Mouse (Mus musculus): ENCODE data around the gene Hgfac. TPM values are rescaled to one million over a fixed set of nuclear protein-coding genes. Genes with fewer than 3 reads are reported as not detected.

Hgfac gene
- polyA plus RNA-seq, 1 experiment from 2014 or later, result 4.8 TPM

- no peaks in the 10 kb centered on the region for H3K27me3 ChIP-seq (ENCODE audit: insufficient read depth, low read length)
- H3K27ac ChIP-seq (ENCODE audit: low read length), result no peak overlapping the region
- 68% methylated on average over 5 of the region's 5 CpGs for WGBS
- H3K4me2 ChIP-seq (replicated peaks; ENCODE audit: low read depth, low read length), result no peak overlapping the region
- H3K4me1 ChIP-seq (ENCODE audit: insufficient read depth, low read length), result no peaks in the 10 kb centered on the region
- no peak overlapping the region for H3K4me3 ChIP-seq (ENCODE audit: low read length)
- H3K9me3 ChIP-seq (ENCODE audit: low read length), result no peaks in the 10 kb centered on the region
- no peak for ATAC-seq (ENCODE audit: low FRiP score, low TSS enrichment)
- no peak overlapping the region for H3K9ac ChIP-seq (replicated peaks; ENCODE audit: low read length)
- H3K36me3 ChIP-seq (ENCODE audit: insufficient read depth, low read length), result no peaks in the 10 kb centered on the region
Observed at GRCm38 (mm10) chr5:35010656-35011055, 30.7 kb upstream of the Hgfac start.

GRCm38 (mm10) chr5:35011156-35011923 is 30.0 kb upstream of the Hgfac start:
- no peak overlapping the region for H3K9ac ChIP-seq (replicated peaks; ENCODE audit: low read length)
- no peaks in the 10 kb centered on the region for H3K36me3 ChIP-seq (ENCODE audit: insufficient read depth, low read length)
- H3K27ac ChIP-seq (ENCODE audit: low read length), result no peak overlapping the region
- H3K4me1 ChIP-seq (ENCODE audit: insufficient read depth, low read length), result no peaks in the 10 kb centered on the region
- no peak overlapping the region for H3K4me2 ChIP-seq (replicated peaks; ENCODE audit: low read depth, low read length)
- no peaks in the 10 kb centered on the region for H3K27me3 ChIP-seq (ENCODE audit: insufficient read depth, low read length)
- H3K4me3 ChIP-seq (ENCODE audit: low read length), result no peak overlapping the region
- 94% methylated on average over 6 of the region's 6 CpGs for WGBS
- no peak for ATAC-seq (ENCODE audit: low FRiP score, low TSS enrichment)
- H3K9me3 ChIP-seq (ENCODE audit: low read length), result no peaks in the 10 kb centered on the region

- WGBS, result 73% methylated on average over 6 of the region's 6 CpGs
- no peaks in the 10 kb centered on the region for H3K36me3 ChIP-seq (ENCODE audit: insufficient read depth, low read length)
Observed at GRCm38 (mm10) chr5:35014036-35014435, 27.3 kb upstream of the Hgfac start.

GRCm38 (mm10) chr5:35019673-35020300 is 21.5 kb upstream of the Hgfac start:
- 81% methylated on average over 9 of the region's 9 CpGs for WGBS
- H3K9ac ChIP-seq (replicated peaks; ENCODE audit: low read length), result no peak overlapping the region
- no peak overlapping the region for H3K27ac ChIP-seq (ENCODE audit: low read length)
- no peak for ATAC-seq (ENCODE audit: low FRiP score, low TSS enrichment)
- no peak overlapping the region for H3K4me2 ChIP-seq (replicated peaks; ENCODE audit: low read depth, low read length)
- H3K4me1 ChIP-seq (ENCODE audit: insufficient read depth, low read length), result no peaks in the 10 kb centered on the region
- no peak overlapping the region for H3K4me3 ChIP-seq (ENCODE audit: low read length)
- H3K27me3 ChIP-seq (ENCODE audit: insufficient read depth, low read length), result no peaks in the 10 kb centered on the region
- no peaks in the 10 kb centered on the region for H3K9me3 ChIP-seq (ENCODE audit: low read length)
- H3K36me3 ChIP-seq (ENCODE audit: insufficient read depth, low read length), result peaks cover 14% of the 10 kb centered on the region; the same call in 1 of the 2 replicates

More at GRCm38 (mm10) chr5:35014036-35014435, 27.3 kb upstream of the Hgfac start:
- H3K4me1 ChIP-seq (ENCODE audit: insufficient read depth, low read length), result no peaks in the 10 kb centered on the region
- H3K27ac ChIP-seq (ENCODE audit: low read length), result no peak overlapping the region
- no peak overlapping the region for H3K9ac ChIP-seq (replicated peaks; ENCODE audit: low read length)
- ATAC-seq (ENCODE audit: low FRiP score, low TSS enrichment), result no peak
- no peak overlapping the region for H3K4me2 ChIP-seq (replicated peaks; ENCODE audit: low read depth, low read length)
- no peaks in the 10 kb centered on the region for H3K27me3 ChIP-seq (ENCODE audit: insufficient read depth, low read length)
- no peak overlapping the region for H3K4me3 ChIP-seq (ENCODE audit: low read length)
- no peaks in the 10 kb centered on the region for H3K9me3 ChIP-seq (ENCODE audit: low read length)

- H3K27me3 ChIP-seq (ENCODE audit: insufficient read depth, low read length), result no peaks in the 10 kb centered on the region
- peaks cover 15% of the 10 kb centered on the region for H3K36me3 ChIP-seq (ENCODE audit: insufficient read depth, low read length)
- no peaks in the 10 kb centered on the region for H3K9me3 ChIP-seq (ENCODE audit: low read length)
- no peak overlapping the region for H3K4me2 ChIP-seq (replicated peaks; ENCODE audit: low read depth, low read length)
- no peak overlapping the region for H3K4me3 ChIP-seq (ENCODE audit: low read length)
- no peaks in the 10 kb centered on the region for H3K4me1 ChIP-seq (ENCODE audit: insufficient read depth, low read length)
- H3K9ac ChIP-seq (replicated peaks; ENCODE audit: low read length), result no peak overlapping the region
- H3K27ac ChIP-seq (ENCODE audit: low read length), result no peak overlapping the region
- no peak for ATAC-seq (ENCODE audit: low FRiP score, low TSS enrichment)
- WGBS, result 85% methylated on average over 9 of the region's 9 CpGs
Observed at GRCm38 (mm10) chr5:35020410-35021241, 20.7 kb upstream of the Hgfac start.

- 0 out of 2 replicates have a peak, but pooled peaks have one; percentile 42 for ATAC-seq (ENCODE audit: low FRiP score, low TSS enrichment)
- Histone ChIP-seq H3K4me2 (replicated peaks; ENCODE audit: low read depth, low read length) (no peak overlapping the region), H3K27me3 (ENCODE audit: insufficient read depth, low read length) (no peaks in the 10 kb centered on the region), H3K36me3 (ENCODE audit: insufficient read depth, low read length) (peaks cover 49% of the 10 kb centered on the region), H3K9me3 (ENCODE audit: low read length) (no peaks in the 10 kb centered on the region), H3K9ac (replicated peaks; ENCODE audit: low read length) (no peak overlapping the region), H3K4me1 (ENCODE audit: insufficient read depth, low read length) (no peaks in the 10 kb centered on the region), H3K4me3 (ENCODE audit: low read length) (no peak overlapping the region), H3K27ac (ENCODE audit: low read length) (no peak overlapping the region)
- 11% methylated on average over 2 of the region's 2 CpGs for WGBS
Observed at GRCm38 (mm10) chr5:35024975-35025374, 16.3 kb upstream of the Hgfac start.

- Histone ChIP-seq H3K4me1 (ENCODE audit: insufficient read depth, low read length) (no peaks in the 10 kb centered on the region), H3K9ac (replicated peaks; ENCODE audit: low read length) (no peak overlapping the region), H3K27ac (ENCODE audit: low read length) (no peak overlapping the region), H3K9me3 (ENCODE audit: low read length) (no peaks in the 10 kb centered on the region), H3K4me2 (replicated peaks; ENCODE audit: low read depth, low read length) (no peak overlapping the region), H3K4me3 (ENCODE audit: low read length) (no peak overlapping the region), H3K36me3 (ENCODE audit: insufficient read depth, low read length) (peaks cover 47% of the 10 kb centered on the region), H3K27me3 (ENCODE audit: insufficient read depth, low read length) (no peaks in the 10 kb centered on the region)
- 100% methylated on average over 1 of the region's 1 CpGs for WGBS
- ATAC-seq (ENCODE audit: low FRiP score, low TSS enrichment), result no peak
Observed at GRCm38 (mm10) chr5:35029303-35029702, 12.0 kb upstream of the Hgfac start.

- H3K36me3 ChIP-seq (ENCODE audit: insufficient read depth, low read length), result peaks cover 47% of the 10 kb centered on the region
- H3K4me3 ChIP-seq (ENCODE audit: low read length), result no peak overlapping the region
- WGBS, result 93% methylated on average over 5 of the region's 5 CpGs
- H3K4me1 ChIP-seq (ENCODE audit: insufficient read depth, low read length), result no peaks in the 10 kb centered on the region
- ATAC-seq (ENCODE audit: low FRiP score, low TSS enrichment), result no peak
- H3K9ac ChIP-seq (replicated peaks; ENCODE audit: low read length), result no peak overlapping the region
- H3K4me2 ChIP-seq (replicated peaks; ENCODE audit: low read depth, low read length), result no peak overlapping the region
- H3K9me3 ChIP-seq (ENCODE audit: low read length), result no peaks in the 10 kb centered on the region
- H3K27ac ChIP-seq (ENCODE audit: low read length), result no peak overlapping the region
- no peaks in the 10 kb centered on the region for H3K27me3 ChIP-seq (ENCODE audit: insufficient read depth, low read length)
Observed at GRCm38 (mm10) chr5:35029755-35030154, 11.6 kb upstream of the Hgfac start.

- Histone ChIP-seq H3K4me2 (replicated peaks; ENCODE audit: low read depth, low read length) (no peak overlapping the region), H3K36me3 (ENCODE audit: insufficient read depth, low read length) (peaks cover 28% of the 10 kb centered on the region), H3K27ac (ENCODE audit: low read length) (no peak overlapping the region), H3K4me1 (ENCODE audit: insufficient read depth, low read length) (no peaks in the 10 kb centered on the region), H3K9ac (replicated peaks; ENCODE audit: low read length) (no peak overlapping the region), H3K4me3 (ENCODE audit: low read length) (no peak overlapping the region), H3K9me3 (ENCODE audit: low read length) (no peaks in the 10 kb centered on the region), H3K27me3 (ENCODE audit: insufficient read depth, low read length) (no peaks in the 10 kb centered on the region)
- 73% methylated on average over 5 of the region's 5 CpGs for WGBS
- no peak for ATAC-seq (ENCODE audit: low FRiP score, low TSS enrichment)
Observed at GRCm38 (mm10) chr5:35033068-35033467, 8.2 kb upstream of the Hgfac start.
